Mouse (Mus musculus): Measurements from ENCODE around the gene AC140267.1. TPM values are rescaled to one million over a fixed set of nuclear protein-coding genes. Genes with fewer than 3 reads are reported as not detected.

Gene AC140267.1
- polyA plus RNA-seq, 1 experiment from 2014 or later = not detected

DNA sequence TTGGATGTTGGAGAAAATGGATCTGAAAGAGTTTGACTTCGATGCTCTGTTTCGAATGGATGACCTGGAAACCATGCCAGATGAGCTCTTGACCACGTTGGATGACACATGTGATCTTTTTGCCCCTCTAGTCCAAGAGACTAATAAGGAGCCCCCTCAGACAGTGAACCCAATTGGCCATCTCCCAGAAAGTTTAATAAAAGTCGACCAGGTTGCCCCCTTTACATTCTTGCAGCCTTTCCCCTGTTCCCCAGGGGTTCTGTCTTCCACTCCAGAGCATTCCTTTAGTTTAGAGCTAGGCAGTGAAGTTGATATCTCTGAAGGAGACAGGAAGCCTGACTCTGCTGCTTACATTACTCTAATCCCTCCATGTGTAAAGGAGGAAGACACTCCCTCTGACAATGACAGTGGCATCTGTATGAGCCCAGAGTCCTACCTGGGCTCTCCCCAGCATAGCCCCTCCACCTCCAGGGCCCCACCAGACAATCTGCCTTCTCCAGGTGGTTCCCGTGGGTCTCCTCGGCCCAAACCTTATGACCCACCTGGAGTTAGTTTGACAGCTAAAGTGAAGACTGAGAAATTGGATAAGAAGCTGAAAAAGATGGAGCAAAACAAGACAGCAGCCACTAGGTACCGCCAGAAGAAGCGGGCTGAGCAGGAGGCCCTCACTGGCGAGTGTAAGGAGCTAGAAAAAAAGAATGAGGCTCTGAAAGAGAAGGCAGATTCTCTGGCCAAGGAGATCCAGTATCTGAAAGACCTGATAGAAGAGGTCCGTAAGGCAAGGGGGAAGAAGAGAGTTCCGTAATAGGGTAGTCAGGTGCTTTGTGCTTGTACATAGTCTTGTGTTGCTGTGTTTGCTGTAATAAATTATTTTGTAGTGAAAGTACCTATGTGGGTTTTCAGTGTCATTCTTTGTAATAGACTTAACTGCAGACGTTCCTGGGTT, 21.3 kb downstream of the AC140267.1 start:
- no peaks in the 10 kb centered on the region for H3K27me3 ChIP-seq (replicated peaks)
- H3K9ac ChIP-seq = peak overlapping the region; percentile 100
- H3K9me3 ChIP-seq = no peaks in the 10 kb centered on the region
- peak overlapping the region; percentile 90 for H3K4me2 ChIP-seq
- H3K4me1 ChIP-seq = peaks cover 57% of the 10 kb centered on the region
- no peak for ATAC-seq (ENCODE audit: extremely low read depth, insufficient number of reproducible peaks, low FRiP score, low TSS enrichment)
- peaks cover 60% of the 10 kb centered on the region for H3K36me3 ChIP-seq
- peak overlapping the region; percentile 100 for H3K4me3 ChIP-seq
- WGBS = 55% methylated on average over 12 of the region's 12 CpGs
- H3K27ac ChIP-seq (replicated peaks) = peak overlapping the region; percentile 100

DNA sequence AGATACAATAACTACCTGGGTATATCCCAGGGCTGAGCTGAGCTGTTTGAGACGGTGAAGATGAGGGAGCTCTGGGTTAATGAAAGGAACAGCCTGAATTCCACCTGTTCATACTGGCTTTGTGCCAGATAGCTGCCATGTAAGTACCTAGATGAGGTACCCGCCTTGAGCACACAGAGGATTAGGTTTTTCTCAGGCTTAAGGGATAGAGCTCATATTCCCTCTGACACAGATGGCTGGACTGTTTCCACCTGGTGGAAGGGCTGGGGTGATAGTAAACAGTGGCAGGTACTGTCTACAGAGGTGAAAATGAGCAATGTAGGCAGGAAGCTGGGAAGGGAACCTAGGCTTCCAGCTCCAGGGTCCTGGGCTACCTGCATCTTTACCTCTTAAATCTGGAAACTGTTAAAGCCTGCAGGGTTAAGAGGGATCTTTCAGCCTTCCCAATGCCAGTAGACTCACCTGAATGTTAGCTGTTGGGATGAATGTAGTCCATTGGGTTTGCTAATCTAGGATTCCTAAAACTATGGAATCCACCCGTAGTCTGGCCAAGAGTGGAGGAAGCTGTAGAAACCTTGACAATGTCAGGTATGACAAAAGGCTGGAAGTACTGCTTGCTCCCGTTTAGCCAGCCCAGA, 22.1 kb downstream of the AC140267.1 start:
- 28% methylated on average over 4 of the region's 4 CpGs for WGBS
- peaks cover 53% of the 10 kb centered on the region for H3K36me3 ChIP-seq
- H3K9ac ChIP-seq = peak overlapping the region; percentile 100
- H3K9me3 ChIP-seq = no peaks in the 10 kb centered on the region
- peak overlapping the region; percentile 90 for H3K4me2 ChIP-seq
- peaks cover 53% of the 10 kb centered on the region for H3K4me1 ChIP-seq
- no peaks in the 10 kb centered on the region for H3K27me3 ChIP-seq (replicated peaks)
- H3K4me3 ChIP-seq = peak overlapping the region; percentile 100
- peak overlapping the region; percentile 100 for H3K27ac ChIP-seq (replicated peaks)
- ATAC-seq (ENCODE audit: extremely low read depth, insufficient number of reproducible peaks, low FRiP score, low TSS enrichment) = no peak

DNA sequence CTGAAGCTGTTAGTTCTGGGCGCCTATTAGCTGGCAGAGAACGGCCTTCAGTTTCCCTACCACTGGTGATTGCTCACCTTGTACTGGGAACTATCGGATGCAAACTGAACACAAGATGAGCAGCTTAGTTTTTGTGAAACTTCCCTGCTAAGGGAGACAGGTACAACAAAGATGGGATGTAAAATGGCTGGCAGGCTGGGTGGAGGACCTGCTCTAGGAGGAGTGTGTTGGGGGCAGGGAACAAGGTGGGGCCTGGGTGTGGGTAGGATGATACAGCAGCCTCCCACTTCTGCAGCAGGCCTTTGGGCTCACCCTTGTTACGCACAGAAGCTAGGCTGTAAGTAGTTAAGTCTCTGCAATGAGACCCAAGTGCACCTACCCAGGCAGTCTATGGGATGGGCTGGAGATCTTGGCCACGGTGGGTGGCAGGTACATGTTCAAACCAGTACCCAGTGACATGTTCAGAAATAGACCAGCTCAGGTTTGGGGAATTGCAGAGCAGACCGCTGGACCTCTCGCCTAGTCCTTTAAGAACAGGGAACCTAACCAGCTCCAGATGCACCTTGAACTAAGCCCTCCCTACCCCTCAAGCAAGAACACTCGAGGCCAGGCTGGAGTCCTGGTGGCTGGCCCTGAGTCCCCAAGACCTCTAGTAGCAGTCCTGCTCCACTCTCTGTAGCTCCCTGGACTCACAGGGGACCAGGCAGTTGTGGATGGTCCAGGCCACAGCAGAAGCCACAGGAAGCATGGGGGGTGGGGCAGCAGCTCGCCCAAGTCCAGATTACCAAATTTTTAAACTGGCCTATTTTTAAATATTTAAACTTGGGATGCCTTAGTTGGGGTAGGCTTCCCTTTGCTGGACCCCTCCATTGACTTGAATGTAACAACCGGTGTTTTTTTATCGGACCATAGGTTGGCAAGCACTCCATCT, 22.9 kb downstream of the AC140267.1 start:
- peaks cover 53% of the 10 kb centered on the region for H3K4me1 ChIP-seq
- no peak for ATAC-seq (ENCODE audit: extremely low read depth, insufficient number of reproducible peaks, low FRiP score, low TSS enrichment)
- no peaks in the 10 kb centered on the region for H3K27me3 ChIP-seq (replicated peaks)
- peaks cover 49% of the 10 kb centered on the region for H3K36me3 ChIP-seq
- 54% methylated on average over 11 of the region's 11 CpGs for WGBS
- H3K4me2 ChIP-seq = peak overlapping the region; percentile 90
- no peaks in the 10 kb centered on the region for H3K9me3 ChIP-seq
- peak overlapping the region; percentile 100 for H3K9ac ChIP-seq
- H3K4me3 ChIP-seq = peak overlapping the region; percentile 100
- H3K27ac ChIP-seq (replicated peaks) = peak overlapping the region; percentile 100

DNA sequence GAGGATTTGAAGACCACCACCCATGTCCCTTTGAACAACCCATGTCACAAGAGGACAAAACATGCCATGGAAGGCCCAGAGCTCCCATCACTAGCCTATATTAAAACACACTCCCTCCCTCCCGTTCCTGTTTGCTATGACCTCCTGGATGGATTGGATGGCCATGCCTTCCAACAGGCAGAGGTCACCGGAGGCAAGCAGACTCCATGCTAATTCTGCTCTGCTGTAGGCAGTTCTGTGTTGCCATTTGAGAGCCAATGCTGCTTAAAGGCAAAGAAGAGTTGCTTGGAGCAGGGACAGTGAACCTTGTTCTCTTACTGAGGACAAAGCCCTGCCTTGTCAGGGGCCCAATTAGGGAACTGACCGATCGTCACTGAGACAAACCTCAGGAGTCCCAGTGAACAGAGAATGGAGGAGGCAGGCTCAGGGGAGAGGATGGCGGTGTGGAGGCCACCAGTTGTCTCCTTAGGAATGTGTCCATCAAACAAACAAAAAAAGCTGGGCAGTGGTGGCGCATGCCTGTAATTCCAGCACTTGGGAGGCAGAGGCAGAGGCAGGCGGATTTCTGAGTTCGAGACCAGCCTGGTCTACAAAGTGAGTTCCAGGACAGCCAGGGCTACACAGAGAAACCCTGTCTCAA, 23.9 kb downstream of the AC140267.1 start:
- no peak for ATAC-seq (ENCODE audit: extremely low read depth, insufficient number of reproducible peaks, low FRiP score, low TSS enrichment)
- H3K36me3 ChIP-seq = peaks cover 49% of the 10 kb centered on the region
- H3K27me3 ChIP-seq (replicated peaks) = no peaks in the 10 kb centered on the region
- peaks cover 47% of the 10 kb centered on the region for H3K4me1 ChIP-seq
- H3K27ac ChIP-seq (replicated peaks) = peak overlapping the region; percentile 30; the same call in 1 of the 2 replicates
- no peaks in the 10 kb centered on the region for H3K9me3 ChIP-seq
- 77% methylated on average over 8 of the region's 8 CpGs for WGBS
- H3K4me3 ChIP-seq = no peak overlapping the region; the same call in 1 of the 2 replicates
- H3K9ac ChIP-seq = no peak overlapping the region
- H3K4me2 ChIP-seq = peak overlapping the region; percentile 90; the same call in 1 of the 2 replicates

DNA sequence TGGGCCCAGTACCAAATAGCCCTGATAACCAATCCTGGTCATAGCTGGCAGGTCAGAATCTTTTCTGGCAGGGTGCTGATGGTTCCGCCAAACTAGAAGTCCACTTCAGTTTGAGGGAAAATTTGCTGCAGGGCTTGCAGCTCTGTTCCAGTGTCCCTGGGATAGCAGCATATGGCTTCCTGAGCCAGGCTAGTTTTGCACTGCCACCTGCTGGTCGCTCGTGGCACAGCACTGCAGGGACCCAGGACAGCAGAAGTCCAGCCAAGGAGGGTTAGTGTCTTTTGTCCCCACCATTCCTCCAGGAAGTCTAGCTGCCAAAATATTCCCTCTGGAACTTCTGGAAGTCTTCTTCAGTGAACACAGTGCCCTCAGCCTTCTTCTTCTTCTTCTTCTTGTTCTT, 25.0 kb downstream of the AC140267.1 start:
- WGBS = 15% methylated on average over 3 of the region's 3 CpGs
- Histone ChIP-seq H3K27ac (replicated peaks) (no peak overlapping the region), H3K4me1 (peaks cover 49% of the 10 kb centered on the region), H3K4me2 (no peak overlapping the region), H3K27me3 (replicated peaks) (no peaks in the 10 kb centered on the region), H3K4me3 (no peak overlapping the region), H3K9ac (no peak overlapping the region), H3K9me3 (no peaks in the 10 kb centered on the region), H3K36me3 (peaks cover 49% of the 10 kb centered on the region)
- ATAC-seq (ENCODE audit: extremely low read depth, insufficient number of reproducible peaks, low FRiP score, low TSS enrichment) = no peak

DNA sequence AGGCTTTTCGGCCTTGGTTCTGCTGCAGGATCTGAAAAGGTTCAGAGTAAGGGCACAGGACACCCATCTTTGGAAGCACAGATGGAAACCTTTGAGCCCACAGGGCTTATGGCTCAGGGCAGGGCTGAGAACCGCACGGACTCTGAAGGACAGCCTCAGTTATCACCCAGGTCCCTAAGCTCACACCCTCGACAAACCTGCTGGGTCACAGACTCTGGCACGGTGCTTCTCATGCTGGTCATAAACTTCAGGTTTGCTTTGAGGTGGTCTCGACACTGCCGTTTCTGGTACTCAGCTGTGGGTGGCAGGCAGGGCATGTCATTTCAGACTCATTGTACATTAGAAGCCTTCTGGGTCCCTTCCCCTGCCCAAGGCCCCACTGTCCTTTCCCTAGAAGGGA, 25.5 kb downstream of the AC140267.1 start:
- Histone ChIP-seq H3K4me1 (peaks cover 49% of the 10 kb centered on the region), H3K9ac (no peak overlapping the region), H3K27me3 (replicated peaks) (no peaks in the 10 kb centered on the region), H3K36me3 (peaks cover 47% of the 10 kb centered on the region), H3K4me3 (no peak overlapping the region), H3K27ac (replicated peaks) (no peak overlapping the region), H3K4me2 (no peak overlapping the region), H3K9me3 (no peaks in the 10 kb centered on the region)
- ATAC-seq (ENCODE audit: extremely low read depth, insufficient number of reproducible peaks, low FRiP score, low TSS enrichment) = no peak
- WGBS = 80% methylated on average over 7 of the region's 7 CpGs

DNA sequence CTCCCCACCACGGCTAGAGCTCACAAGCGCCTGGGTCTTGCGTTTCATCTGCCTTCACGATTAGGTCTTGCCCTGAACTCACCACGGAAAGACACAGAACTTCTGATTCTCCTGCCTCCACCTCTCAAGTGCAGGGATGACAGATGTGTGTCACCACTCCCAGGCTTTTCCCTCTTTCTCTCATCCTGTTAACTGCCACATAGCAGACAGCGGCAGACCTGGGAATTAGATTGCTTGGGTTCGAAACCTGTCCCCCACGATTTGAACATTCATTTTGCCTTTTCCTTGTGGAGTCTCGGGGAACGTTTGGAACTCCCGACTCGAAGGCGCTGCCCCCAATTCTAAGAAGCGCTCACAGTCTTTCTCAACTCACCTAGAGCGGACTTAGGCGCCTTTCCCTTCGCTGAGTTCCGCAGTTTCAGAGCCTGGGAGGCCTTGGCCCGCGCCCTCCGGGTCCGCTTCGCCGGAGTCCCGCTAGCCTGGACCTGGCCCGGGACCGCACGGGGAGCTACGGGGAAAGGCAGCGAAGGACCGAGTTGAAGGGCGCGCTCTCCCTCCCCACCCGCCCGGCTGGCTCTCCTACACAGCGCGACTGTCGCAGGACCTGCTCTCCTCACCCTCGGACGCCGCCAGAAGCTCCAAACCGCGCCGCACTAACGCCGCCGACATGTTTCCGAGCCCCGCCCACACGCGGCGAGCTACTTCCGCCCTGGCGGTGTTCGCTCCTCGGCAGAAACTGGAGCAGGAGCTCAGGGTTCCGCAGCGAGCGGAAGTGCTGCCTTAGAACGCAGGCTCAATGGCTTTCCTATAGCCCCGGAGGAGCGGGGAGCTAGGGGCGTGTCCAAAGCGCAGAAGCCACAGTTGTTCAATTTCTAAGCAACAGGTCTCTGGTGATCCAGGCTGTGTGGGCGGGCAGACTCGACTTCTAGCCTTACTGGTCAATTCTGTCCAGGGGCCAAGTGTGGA, 28.3 kb downstream of the AC140267.1 start, which contains the start of gene Rps19bp1:
Gene Rps19bp1, minus strand, starts transcription at position 706 of the 966 bp plus-strand sequence.
- Histone ChIP-seq H3K4me2 (peak within 1 kb of the TSS; percentile 89), H3K9me3 (no peaks in the 10 kb centered on the region), H3K9ac (peak within 1 kb of the TSS; percentile 96), H3K4me3 (peak within 1 kb of the TSS; percentile 91), H3K27me3 (replicated peaks) (peaks cover 3% of the 10 kb centered on the region; the same call in 1 of the 2 replicates), H3K27ac (replicated peaks) (peak within 1 kb of the TSS; percentile 67), H3K4me1 (peaks cover 23% of the 10 kb centered on the region), H3K36me3 (peaks cover 23% of the 10 kb centered on the region)
- peak; percentile 84 for ATAC-seq (ENCODE audit: extremely low read depth, insufficient number of reproducible peaks, low FRiP score, low TSS enrichment)
- under 1% methylated on average over 65 of the region's 66 CpGs for WGBS

DNA sequence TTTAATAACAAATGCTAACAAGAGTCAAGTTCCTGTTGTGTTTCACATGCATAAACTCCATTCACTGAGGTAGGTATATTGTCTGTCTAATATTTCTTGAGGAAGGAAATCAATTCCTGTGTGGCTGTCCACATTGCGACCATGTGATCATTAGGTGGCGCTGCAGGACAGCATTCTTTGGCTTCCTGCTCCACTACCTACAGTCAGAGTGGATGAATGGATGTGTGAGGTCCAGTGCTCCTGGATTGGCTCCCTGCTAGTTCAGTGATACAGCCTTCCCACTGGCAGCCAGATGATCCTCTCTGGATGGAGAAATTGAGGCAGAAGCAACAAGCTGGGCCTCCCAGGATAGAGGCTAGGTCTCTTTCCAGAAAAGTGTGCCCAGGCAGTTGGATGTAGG, 30.6 kb downstream of the AC140267.1 start:
- WGBS = 0% methylated on average over 2 of the region's 2 CpGs
- no peaks in the 10 kb centered on the region for H3K36me3 ChIP-seq
- H3K4me2 ChIP-seq = no peak overlapping the region
- H3K27ac ChIP-seq (replicated peaks) = no peak overlapping the region
- no peak overlapping the region for H3K4me3 ChIP-seq
- H3K4me1 ChIP-seq = peaks cover 17% of the 10 kb centered on the region
- no peak for ATAC-seq (ENCODE audit: extremely low read depth, insufficient number of reproducible peaks, low FRiP score, low TSS enrichment)
- H3K9me3 ChIP-seq = no peaks in the 10 kb centered on the region; the same call in 1 of the 2 replicates
- H3K27me3 ChIP-seq (replicated peaks) = peaks cover 3% of the 10 kb centered on the region; the same call in 1 of the 2 replicates
- H3K9ac ChIP-seq = no peak overlapping the region

DNA sequence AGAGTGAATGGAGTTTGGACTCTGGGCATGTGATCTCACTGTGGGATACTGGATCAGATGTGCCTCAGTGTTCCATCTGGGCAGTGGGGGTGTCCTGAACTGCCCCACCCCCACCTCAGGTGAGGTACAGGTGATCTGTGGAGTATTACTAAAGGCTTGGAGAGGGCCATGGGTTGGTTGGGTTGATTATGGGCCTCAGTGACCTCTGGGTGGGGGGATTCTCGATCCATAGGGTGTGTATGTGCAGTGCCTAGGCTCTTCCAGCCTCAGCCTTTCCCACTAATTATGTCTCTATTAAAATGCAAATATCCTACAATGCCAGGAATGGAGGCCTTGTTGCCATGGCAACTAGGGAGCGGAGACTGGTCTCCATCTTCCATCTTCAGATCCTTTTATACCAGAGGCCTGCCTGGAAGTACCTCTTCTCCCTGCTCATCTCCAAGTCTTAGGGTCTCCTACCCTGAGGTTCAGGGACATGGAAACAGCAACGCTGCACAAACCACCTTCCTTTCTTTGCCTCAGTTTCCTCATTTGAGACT, 36.3 kb downstream of the AC140267.1 start:
- Histone ChIP-seq H3K9me3 (no peaks in the 10 kb centered on the region; the same call in 1 of the 2 replicates), H3K9ac (no peak overlapping the region), H3K36me3 (no peaks in the 10 kb centered on the region), H3K27ac (replicated peaks) (no peak overlapping the region), H3K27me3 (replicated peaks) (peaks cover 51% of the 10 kb centered on the region), H3K4me1 (no peaks in the 10 kb centered on the region), H3K4me2 (no peak overlapping the region), H3K4me3 (no peak overlapping the region)
- WGBS = 62% methylated on average over 3 of the region's 3 CpGs
- no peak for ATAC-seq (ENCODE audit: extremely low read depth, insufficient number of reproducible peaks, low FRiP score, low TSS enrichment)
